Mouse (Mus musculus): Measurements from ENCODE around the gene Itga6. TPM values are rescaled to one million over a fixed set of nuclear protein-coding genes. Genes with fewer than 3 reads are reported as not detected.

Itga6 gene
- polyA plus RNA-seq, 1 experiment from 2014 or later, result 59.5 TPM

DNA sequence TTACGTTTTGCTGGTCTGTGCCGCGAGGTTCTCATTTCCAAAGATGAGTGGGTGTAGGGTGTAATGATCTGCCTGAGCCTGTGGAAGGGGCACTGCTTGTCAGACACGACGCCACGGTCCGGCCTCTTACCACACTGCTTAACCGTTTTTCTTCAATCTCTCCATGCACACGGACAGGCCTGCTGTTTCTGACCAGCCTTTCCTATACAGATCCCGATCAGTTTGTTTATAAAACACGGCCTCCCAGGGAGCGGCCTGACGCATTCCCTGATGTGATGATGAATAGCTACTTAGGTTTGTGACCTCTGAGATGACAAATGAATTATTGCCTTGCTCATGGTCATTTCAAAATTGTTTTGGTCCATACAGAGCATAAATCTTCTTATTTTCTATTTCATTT lies 78.7 kb downstream of the Itga6 start:
- DNase-seq (ENCODE audit: low spot score), result no peak
- H3K27me3 ChIP-seq (ENCODE audit: control insufficient read depth, insufficient read depth, low read length), result no peaks in the 10 kb centered on the region
- no peak overlapping the region for H3K27ac ChIP-seq (ENCODE audit: low read depth, low read length)
- no peak overlapping the region for H3K4me3 ChIP-seq (ENCODE audit: low read depth, low read length)
- no peak for ATAC-seq (replicated peaks; ENCODE audit: low FRiP score)
- no peak overlapping the region for H3K9ac ChIP-seq (ENCODE audit: low read length)
- peaks cover 4% of the 10 kb centered on the region; the same call in 1 of the 2 replicates for H3K36me3 ChIP-seq (ENCODE audit: control insufficient read depth, insufficient read depth, low read length)
- H3K9me3 ChIP-seq (ENCODE audit: control insufficient read depth, low read length), result no peaks in the 10 kb centered on the region
- H3K4me2 ChIP-seq (ENCODE audit: low read depth, low read length, severe bottlenecking), result no peak overlapping the region
- no peaks in the 10 kb centered on the region for H3K4me1 ChIP-seq (replicated peaks; ENCODE audit: control insufficient read depth, insufficient read depth, low read length)
- 82% methylated on average over 13 of the region's 13 CpGs for WGBS

DNA sequence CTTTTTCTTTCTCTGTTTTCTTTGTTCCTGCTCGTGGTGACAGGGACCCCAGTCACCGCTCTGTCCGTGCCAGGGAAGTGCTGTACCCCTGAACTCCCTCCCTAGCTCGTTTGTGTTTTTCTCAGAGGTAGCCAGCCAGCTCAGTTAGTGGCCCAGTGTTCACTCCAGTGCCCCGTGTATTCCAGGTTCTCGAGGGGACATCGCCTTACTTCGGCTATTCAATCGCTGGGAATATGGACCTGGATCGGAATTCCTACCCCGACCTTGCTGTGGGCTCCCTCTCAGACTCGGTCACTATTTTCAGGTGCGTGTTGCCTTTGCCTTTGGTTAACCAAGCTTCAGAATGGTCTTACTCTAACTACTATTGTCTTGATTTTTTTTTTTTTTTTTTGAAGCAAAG lies 82.3 kb downstream of the Itga6 start:
- 80% methylated on average over 13 of the region's 13 CpGs for WGBS
- ATAC-seq (replicated peaks; ENCODE audit: low FRiP score), result no peak

DNA sequence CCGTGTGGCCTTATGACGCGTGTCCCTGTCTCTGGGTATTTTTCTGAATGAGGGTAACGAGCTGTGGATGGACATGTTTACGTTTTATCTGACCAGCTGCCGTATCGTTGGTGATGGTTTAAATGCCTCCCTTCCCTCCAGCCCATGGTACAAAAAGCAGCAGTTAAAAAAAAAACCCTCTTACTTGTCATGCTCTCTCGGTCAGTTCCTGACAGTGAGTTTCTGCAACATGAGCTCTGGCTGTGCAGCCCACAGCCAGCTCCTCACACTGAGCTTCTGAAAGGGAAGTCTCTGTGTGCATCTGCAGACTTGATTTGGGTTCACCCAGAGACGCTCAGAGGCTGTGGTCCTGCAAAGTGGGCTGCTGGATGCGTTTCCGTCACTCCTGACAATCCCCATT lies 83.5 kb downstream of the Itga6 start:
- Histone ChIP-seq H3K27ac (ENCODE audit: low read depth, low read length) (no peak overlapping the region), H3K9ac (ENCODE audit: low read length) (no peak overlapping the region), H3K4me2 (ENCODE audit: low read depth, low read length, severe bottlenecking) (no peak overlapping the region), H3K4me3 (ENCODE audit: low read depth, low read length) (no peak overlapping the region), H3K9me3 (ENCODE audit: control insufficient read depth, low read length) (no peaks in the 10 kb centered on the region), H3K4me1 (replicated peaks; ENCODE audit: control insufficient read depth, insufficient read depth, low read length) (no peaks in the 10 kb centered on the region), H3K36me3 (ENCODE audit: control insufficient read depth, insufficient read depth, low read length) (no peaks in the 10 kb centered on the region), H3K27me3 (ENCODE audit: control insufficient read depth, insufficient read depth, low read length) (no peaks in the 10 kb centered on the region)
- DNase-seq (ENCODE audit: low spot score) (no peak), ATAC-seq (replicated peaks; ENCODE audit: low FRiP score) (no peak)
- WGBS, result 60% methylated on average over 11 of the region's 11 CpGs

More for the DNA sequence above, 82.3 kb downstream of the Itga6 start:
- no peak overlapping the region for H3K27ac ChIP-seq (ENCODE audit: low read depth, low read length)
- no peak overlapping the region for H3K4me2 ChIP-seq (ENCODE audit: low read depth, low read length, severe bottlenecking)
- H3K9me3 ChIP-seq (ENCODE audit: control insufficient read depth, low read length), result no peaks in the 10 kb centered on the region
- peaks cover 3% of the 10 kb centered on the region; the same call in 1 of the 2 replicates for H3K36me3 ChIP-seq (ENCODE audit: control insufficient read depth, insufficient read depth, low read length)
- H3K4me3 ChIP-seq (ENCODE audit: low read depth, low read length), result no peak overlapping the region
- no peak for DNase-seq (ENCODE audit: low spot score)
- no peak overlapping the region for H3K9ac ChIP-seq (ENCODE audit: low read length)
- H3K27me3 ChIP-seq (ENCODE audit: control insufficient read depth, insufficient read depth, low read length), result no peaks in the 10 kb centered on the region
- H3K4me1 ChIP-seq (replicated peaks; ENCODE audit: control insufficient read depth, insufficient read depth, low read length), result no peaks in the 10 kb centered on the region

DNA sequence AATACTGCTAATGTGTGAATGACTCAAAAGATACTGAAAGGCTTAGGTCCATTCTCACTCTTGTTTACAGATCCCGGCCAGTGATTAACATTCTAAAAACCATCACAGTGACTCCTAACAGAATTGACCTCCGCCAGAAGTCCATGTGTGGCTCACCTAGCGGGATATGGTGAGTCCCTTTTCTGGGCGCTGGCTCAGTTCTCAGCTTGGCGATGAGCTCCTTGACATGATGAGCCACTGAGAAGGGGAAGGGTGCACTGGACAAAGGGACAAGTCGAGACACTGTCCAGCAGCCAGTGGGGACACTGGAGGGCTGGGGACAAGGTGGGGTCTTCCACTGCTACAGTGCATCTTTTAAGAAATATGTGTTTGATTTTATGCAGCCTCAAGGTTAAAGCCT lies 88.2 kb downstream of the Itga6 start:
- Histone ChIP-seq H3K4me1 (replicated peaks; ENCODE audit: control insufficient read depth, insufficient read depth, low read length) (no peaks in the 10 kb centered on the region), H3K36me3 (ENCODE audit: control insufficient read depth, insufficient read depth, low read length) (no peaks in the 10 kb centered on the region), H3K27me3 (ENCODE audit: control insufficient read depth, insufficient read depth, low read length) (no peaks in the 10 kb centered on the region), H3K4me3 (ENCODE audit: low read depth, low read length) (no peak overlapping the region), H3K9ac (ENCODE audit: low read length) (no peak overlapping the region), H3K4me2 (ENCODE audit: low read depth, low read length, severe bottlenecking) (no peak overlapping the region), H3K27ac (ENCODE audit: low read depth, low read length) (no peak overlapping the region), H3K9me3 (ENCODE audit: control insufficient read depth, low read length) (no peaks in the 10 kb centered on the region)
- no peak for ATAC-seq (replicated peaks; ENCODE audit: low FRiP score)
- WGBS, result 90% methylated on average over 6 of the region's 6 CpGs
- no peak for DNase-seq (ENCODE audit: low spot score)

DNA sequence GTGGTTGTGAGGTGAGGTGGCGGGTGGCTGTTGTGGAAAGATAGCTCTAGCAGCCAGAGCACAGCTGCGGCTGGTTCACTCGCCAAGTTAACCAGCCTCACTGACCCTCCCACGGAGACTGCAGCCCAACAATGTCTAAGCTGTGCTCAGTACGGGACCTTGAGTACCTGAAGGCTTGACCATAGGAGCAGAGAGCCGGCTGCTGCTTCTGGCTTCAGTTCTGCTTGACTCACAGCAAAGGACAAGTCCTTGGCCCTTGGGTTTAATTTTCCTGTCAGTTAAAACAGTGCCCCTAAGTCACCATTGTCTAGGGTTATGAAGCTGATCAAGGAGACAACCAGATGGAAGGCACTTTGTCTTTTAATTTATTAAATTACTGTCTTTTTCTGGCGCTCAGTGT lies 89.0 kb downstream of the Itga6 start:
- Histone ChIP-seq H3K9ac (ENCODE audit: low read length) (no peak overlapping the region), H3K9me3 (ENCODE audit: control insufficient read depth, low read length) (no peaks in the 10 kb centered on the region), H3K27ac (ENCODE audit: low read depth, low read length) (no peak overlapping the region), H3K4me1 (replicated peaks; ENCODE audit: control insufficient read depth, insufficient read depth, low read length) (no peaks in the 10 kb centered on the region), H3K4me3 (ENCODE audit: low read depth, low read length) (no peak overlapping the region), H3K36me3 (ENCODE audit: control insufficient read depth, insufficient read depth, low read length) (no peaks in the 10 kb centered on the region), H3K4me2 (ENCODE audit: low read depth, low read length, severe bottlenecking) (no peak overlapping the region), H3K27me3 (ENCODE audit: control insufficient read depth, insufficient read depth, low read length) (no peaks in the 10 kb centered on the region)
- WGBS, result 87% methylated on average over 7 of the region's 7 CpGs
- DNase-seq (ENCODE audit: low spot score) (no peak), ATAC-seq (replicated peaks; ENCODE audit: low FRiP score) (no peak)

DNA sequence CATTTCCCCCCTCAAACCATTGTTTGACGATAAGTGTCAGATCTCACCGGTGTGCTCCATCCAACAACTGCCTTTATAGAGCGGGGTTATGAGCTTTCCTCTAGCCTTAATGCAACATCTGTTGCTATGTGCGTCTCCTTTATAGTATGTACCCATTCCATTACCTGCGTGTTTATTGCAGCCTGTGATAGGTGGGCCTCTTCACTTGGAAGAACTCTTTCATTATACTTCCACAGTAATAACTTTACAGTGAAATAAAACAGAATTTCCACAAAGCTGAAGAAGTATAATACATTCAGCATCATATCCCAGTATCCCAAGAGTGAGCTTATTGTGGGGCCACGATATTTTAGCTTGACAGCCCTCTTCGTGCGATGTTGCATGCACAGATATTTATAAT lies 90.1 kb downstream of the Itga6 start:
- H3K9me3 ChIP-seq (ENCODE audit: control insufficient read depth, low read length), result no peaks in the 10 kb centered on the region
- ATAC-seq (replicated peaks; ENCODE audit: low FRiP score) (no peak), DNase-seq (ENCODE audit: low spot score) (no peak)
- no peak overlapping the region for H3K4me3 ChIP-seq (ENCODE audit: low read depth, low read length)
- WGBS, result 88% methylated on average over 8 of the region's 8 CpGs
- no peak overlapping the region for H3K4me2 ChIP-seq (ENCODE audit: low read depth, low read length, severe bottlenecking)
- H3K4me1 ChIP-seq (replicated peaks; ENCODE audit: control insufficient read depth, insufficient read depth, low read length), result no peaks in the 10 kb centered on the region
- H3K36me3 ChIP-seq (ENCODE audit: control insufficient read depth, insufficient read depth, low read length), result no peaks in the 10 kb centered on the region
- no peak overlapping the region for H3K9ac ChIP-seq (ENCODE audit: low read length)
- no peaks in the 10 kb centered on the region for H3K27me3 ChIP-seq (ENCODE audit: control insufficient read depth, insufficient read depth, low read length)
- H3K27ac ChIP-seq (ENCODE audit: low read depth, low read length), result no peak overlapping the region

DNA sequence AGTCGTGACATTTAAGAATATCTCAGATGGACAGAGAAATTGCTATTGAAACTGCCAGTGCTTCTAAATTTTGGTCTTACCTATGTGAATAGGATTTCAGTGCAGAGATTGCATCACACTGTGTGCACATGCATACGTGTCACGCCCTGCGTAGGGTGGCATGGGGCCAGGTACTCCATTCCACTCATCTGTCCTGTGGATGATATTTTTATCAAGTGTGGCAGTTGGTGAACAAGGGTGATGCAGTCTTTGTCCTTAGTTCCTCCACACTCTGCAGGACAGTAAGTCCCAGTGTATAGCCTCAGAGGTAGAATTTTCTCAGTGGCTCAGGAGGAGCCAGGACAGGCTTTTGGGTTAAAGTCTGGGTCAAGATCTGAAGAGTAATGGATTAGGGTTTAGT lies 90.8 kb downstream of the Itga6 start:
- Histone ChIP-seq H3K36me3 (ENCODE audit: control insufficient read depth, insufficient read depth, low read length) (no peaks in the 10 kb centered on the region), H3K27ac (ENCODE audit: low read depth, low read length) (no peak overlapping the region), H3K4me3 (ENCODE audit: low read depth, low read length) (no peak overlapping the region), H3K9ac (ENCODE audit: low read length) (no peak overlapping the region), H3K4me1 (replicated peaks; ENCODE audit: control insufficient read depth, insufficient read depth, low read length) (no peaks in the 10 kb centered on the region), H3K9me3 (ENCODE audit: control insufficient read depth, low read length) (no peaks in the 10 kb centered on the region), H3K4me2 (ENCODE audit: low read depth, low read length, severe bottlenecking) (no peak overlapping the region), H3K27me3 (ENCODE audit: control insufficient read depth, insufficient read depth, low read length) (no peaks in the 10 kb centered on the region)
- ATAC-seq (replicated peaks; ENCODE audit: low FRiP score) (no peak), DNase-seq (ENCODE audit: low spot score) (no peak)
- 92% methylated on average over 4 of the region's 4 CpGs for WGBS

DNA sequence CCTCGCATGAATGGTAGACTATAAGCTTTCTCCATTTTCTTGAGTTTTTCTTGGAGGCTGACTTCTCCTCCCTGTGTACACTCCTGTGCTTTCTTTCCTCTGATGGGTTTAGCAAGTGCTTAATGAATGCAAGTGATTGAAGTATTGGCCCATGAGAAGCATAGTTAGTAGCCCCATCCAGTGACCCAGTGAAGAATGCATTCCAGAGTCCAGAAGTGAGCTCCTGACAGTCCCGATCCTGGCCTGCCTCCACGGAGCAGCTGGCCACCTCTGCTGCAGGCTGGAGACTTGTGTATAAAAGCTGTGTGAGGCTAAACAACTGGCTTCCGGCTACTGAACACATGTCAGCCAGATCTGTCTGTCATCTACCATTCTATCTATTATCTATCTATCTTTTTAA lies 91.8 kb downstream of the Itga6 start:
- no peak overlapping the region for H3K4me3 ChIP-seq (ENCODE audit: low read depth, low read length)
- no peak overlapping the region for H3K4me2 ChIP-seq (ENCODE audit: low read depth, low read length, severe bottlenecking)
- no peaks in the 10 kb centered on the region for H3K27me3 ChIP-seq (ENCODE audit: control insufficient read depth, insufficient read depth, low read length)
- H3K27ac ChIP-seq (ENCODE audit: low read depth, low read length), result no peak overlapping the region
- ATAC-seq (replicated peaks; ENCODE audit: low FRiP score), result no peak
- WGBS, result 74% methylated on average over 4 of the region's 4 CpGs
- DNase-seq (ENCODE audit: low spot score), result no peak
- H3K4me1 ChIP-seq (replicated peaks; ENCODE audit: control insufficient read depth, insufficient read depth, low read length), result no peaks in the 10 kb centered on the region
- no peak overlapping the region for H3K9ac ChIP-seq (ENCODE audit: low read length)
- H3K9me3 ChIP-seq (ENCODE audit: control insufficient read depth, low read length), result no peaks in the 10 kb centered on the region
- no peaks in the 10 kb centered on the region for H3K36me3 ChIP-seq (ENCODE audit: control insufficient read depth, insufficient read depth, low read length)

DNA sequence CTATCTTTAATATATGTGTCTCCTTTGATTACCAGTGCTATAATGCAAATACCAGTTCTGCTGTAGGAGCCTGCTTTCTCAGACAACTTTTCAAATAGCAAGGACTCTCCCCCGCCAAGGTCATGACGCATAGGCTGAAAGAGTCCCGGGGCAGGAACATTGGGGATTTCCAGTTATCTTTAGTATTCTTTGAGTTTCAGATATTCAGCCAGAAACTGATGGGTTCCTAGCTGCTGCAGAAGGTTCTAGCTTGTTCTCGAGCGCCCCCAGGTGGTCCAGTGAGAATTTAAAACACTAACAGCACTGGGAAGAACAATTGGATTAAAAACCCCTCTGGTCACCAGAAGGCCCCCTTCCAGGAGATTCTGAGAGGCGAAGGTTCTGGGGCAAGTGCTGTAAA lies 92.4 kb downstream of the Itga6 start:
- ATAC-seq (replicated peaks; ENCODE audit: low FRiP score) (no peak), DNase-seq (ENCODE audit: low spot score) (peak; percentile 85)
- H3K9ac ChIP-seq (ENCODE audit: low read length), result no peak overlapping the region
- H3K4me1 ChIP-seq (replicated peaks; ENCODE audit: control insufficient read depth, insufficient read depth, low read length), result no peaks in the 10 kb centered on the region
- no peaks in the 10 kb centered on the region for H3K27me3 ChIP-seq (ENCODE audit: control insufficient read depth, insufficient read depth, low read length)
- no peak overlapping the region for H3K4me2 ChIP-seq (ENCODE audit: low read depth, low read length, severe bottlenecking)
- H3K36me3 ChIP-seq (ENCODE audit: control insufficient read depth, insufficient read depth, low read length), result no peaks in the 10 kb centered on the region
- H3K27ac ChIP-seq (ENCODE audit: low read depth, low read length), result no peak overlapping the region
- H3K4me3 ChIP-seq (ENCODE audit: low read depth, low read length), result no peak overlapping the region
- H3K9me3 ChIP-seq (ENCODE audit: control insufficient read depth, low read length), result no peaks in the 10 kb centered on the region
- 49% methylated on average over 6 of the region's 6 CpGs for WGBS
